Mouse (Mus musculus): ENCODE data around the gene Nbeal2. TPM values are rescaled to one million over a fixed set of nuclear protein-coding genes. Genes with fewer than 3 reads are reported as not detected.
A peak's percentile ranks its signal among the peaks of the same experiment; 100 is the strongest.
"Not testable (repeated sequence)": the region's sequence is repeated elsewhere in the genome, so short reads cannot be mapped to it uniquely, and the experiment has no call there.

The Nbeal2 gene
- 7.9 and 10.1 TPM in 2 replicates for total RNA-seq (2021)
- long read RNA-seq, partial matches to known transcripts, result 1 of 2 reads
- long read RNA-seq, other reads (novel, unspliced or antisense), result 1 of 2 reads

- DNase-seq, result peak; percentile 93
These were observed at the start of gene Nbeal2 for GRCm38 (mm10) chr9:110653655-110654461. TSS of gene Nbeal2 (minus strand) at chr9:110654161.

DNA sequence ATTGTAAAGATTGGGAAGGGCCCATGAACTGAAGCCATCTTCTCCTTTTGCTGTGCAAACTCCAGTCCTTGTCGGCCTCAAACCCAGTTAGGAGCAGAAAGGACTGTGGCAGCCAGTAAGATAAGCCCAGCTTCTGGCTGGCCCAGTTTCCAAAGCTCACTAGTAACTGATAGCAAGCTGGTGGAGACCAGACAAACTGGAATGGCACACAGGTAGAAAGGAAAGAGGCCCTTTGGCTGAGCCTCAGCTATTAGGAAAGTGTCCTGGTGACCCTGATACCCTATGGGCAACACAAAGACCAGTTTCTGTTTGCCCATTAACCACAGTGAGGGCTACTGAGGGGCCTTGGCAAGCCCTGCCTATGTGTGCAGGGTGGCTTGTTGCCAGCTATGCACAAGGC, 48.9 kb upstream of the Nbeal2 start:
- DNase-seq, result no peak

GRCm38 (mm10) chr9:110701114-110702032, 47.4 kb upstream of the Nbeal2 start:
- no peak for DNase-seq

DNA sequence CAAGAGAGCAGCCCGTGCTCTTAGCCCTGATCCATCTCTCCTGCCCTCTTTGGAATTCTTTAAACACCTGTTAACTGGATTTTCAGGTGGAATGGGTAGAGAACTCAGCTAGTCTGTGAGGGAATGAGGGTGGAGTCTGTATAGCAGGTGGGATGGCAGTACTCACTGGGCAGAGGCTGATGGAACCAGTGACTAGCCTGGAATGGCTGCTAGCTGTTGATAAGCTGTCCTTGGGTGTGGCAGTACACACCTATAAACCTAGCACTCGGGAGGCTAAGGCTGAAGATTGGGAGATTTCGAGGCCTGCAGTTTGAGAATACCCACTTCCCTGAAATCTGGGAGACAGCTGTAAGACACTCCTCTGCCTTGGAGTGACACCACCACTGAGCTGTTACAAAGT, 45.6 kb upstream of the Nbeal2 start:
- no peak for DNase-seq

DNA sequence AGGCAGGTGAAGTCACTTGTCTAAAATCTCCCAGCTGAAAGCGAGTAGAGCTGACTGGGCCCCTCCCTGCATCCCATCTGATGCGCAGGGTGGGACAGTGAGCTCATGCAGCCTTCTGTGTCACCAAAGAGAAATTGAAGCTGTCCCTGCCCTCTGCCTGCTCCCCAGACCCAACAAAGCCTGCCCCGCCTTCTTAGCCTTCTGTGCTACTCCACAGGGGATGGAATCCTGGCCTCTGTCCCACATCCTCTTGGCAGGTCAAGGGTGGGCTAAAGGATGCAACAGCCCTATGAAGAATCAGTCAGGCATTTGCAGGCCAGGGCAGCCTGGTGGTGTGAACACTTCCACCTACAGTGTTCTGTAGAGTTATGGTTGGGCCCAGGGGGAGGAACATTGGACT, 43.5 kb upstream of the Nbeal2 start:
- no peak for DNase-seq

DNA sequence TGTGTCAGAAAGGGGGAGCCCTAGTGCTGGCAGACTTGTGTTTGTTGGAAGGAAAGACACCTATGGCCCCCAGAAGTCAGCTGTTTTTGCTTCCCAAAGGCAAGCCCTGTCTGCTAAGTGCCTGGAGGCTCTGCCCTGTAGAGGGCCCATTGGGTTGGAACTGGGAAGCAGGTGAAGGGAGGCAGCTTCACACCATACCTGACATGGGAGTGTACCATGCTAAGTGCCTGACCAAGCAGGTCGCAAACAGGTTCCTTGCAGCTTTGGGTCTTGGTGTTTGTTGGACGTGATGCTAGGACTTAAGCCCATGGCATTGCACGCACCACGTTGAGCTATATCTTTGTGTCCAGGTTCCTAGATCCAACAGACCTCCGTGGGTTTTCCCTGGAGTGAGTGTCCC, 42.5 kb upstream of the Nbeal2 start:
- DNase-seq, result no peak

DNA sequence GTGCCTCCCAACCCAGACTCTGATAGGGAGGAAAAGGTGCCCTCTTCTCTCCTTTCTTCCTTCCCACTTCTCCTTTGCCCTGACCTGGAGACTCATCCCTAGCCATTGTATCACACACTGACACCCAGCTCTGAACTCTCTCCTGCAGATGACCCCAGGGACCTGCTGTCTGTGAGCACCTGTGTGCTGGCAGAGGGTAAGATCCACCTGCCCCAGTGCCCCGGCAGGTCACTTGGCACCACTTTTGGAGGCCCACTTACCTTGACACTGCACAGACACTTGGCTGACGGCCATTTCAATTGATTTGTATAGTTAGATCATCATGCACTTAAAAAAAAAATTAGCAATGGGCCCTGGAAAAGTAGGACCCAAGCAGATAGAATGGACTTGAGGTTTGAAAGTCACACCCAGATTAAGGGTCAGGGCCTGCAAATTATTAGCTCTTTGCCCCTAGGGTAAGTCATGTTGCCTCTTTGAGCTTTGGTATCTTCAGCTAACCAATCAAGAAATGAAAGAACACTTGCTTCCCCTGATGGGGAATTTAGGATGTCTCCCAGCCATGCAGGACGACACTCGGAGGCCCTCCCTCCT, 41.3 kb upstream of the Nbeal2 start:
- DNase-seq, result no peak

DNA sequence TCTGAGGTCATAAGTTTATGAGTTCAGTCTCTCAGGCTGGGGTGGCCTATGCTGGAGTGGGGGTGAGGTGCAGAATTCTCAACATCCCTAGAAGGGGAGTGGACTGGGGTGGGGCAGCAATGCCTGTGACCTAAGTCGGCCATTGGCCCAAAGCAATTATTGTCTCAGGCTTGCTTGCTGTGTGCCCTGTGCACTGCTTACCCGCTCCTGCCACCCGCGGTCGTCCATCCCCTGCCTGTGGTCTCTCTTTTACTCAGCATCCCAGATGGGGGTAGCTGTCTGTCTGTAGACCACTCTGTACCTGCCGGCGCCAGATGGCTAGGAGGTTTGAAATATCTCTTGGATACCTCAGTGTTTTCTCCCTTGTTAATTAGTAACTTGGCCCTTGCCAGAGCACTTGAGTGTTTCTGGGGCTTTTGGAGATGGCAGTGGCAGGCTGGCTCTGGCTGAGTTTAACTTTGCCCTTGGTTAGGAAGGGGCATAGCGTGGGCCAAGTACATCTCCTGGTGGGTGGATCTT, 35.4 kb upstream of the Nbeal2 start:
- no peak for DNase-seq

DNA sequence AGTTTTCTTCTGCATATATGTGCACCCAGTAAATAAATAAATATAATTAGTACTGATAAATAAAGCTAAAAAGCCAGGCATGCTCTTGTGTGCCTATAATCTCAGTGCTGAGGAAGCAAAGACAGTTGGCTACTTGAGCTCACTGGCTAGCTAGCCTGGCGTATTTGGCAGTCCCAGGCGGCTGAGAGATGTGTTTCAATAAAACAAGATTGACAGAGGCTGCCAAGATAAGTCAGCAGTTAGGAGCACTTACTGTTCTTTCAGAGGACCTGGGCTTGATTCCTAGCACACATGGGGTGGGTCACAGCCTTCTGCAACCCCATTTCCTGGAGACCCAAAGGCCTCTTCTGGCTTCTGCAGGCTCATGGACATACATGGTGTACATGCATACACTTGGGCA, 33.9 kb upstream of the Nbeal2 start:
- no peak for DNase-seq

DNA sequence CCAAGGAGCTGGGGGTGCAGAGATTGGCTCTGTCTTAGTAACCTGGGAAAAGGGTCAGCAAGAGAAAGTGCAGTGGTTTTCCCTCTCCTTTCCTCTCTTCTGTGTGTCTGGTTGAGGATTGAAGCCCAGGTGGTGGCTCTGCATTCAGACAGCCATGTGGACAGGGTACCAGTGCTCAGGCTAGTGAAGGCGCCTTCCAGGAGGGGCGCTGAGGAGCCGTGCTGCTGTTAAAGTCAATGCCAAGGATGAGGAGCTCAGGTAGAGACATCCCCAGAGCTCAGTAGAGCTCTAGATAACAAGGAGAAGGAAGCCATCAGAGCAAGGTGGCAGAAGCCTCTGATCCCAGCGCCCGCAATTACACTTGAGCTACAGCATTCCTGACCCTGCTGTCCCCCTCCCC, 33.1 kb upstream of the Nbeal2 start:
- DNase-seq, result no peak

GRCm38 (mm10) chr9:110686472-110686871, 32.5 kb upstream of the Nbeal2 start:
- DNase-seq, result no peak

- peak; percentile 47 for DNase-seq
These were observed 31.6 kb upstream of the Nbeal2 start for GRCm38 (mm10) chr9:110685591-110685990.

DNA sequence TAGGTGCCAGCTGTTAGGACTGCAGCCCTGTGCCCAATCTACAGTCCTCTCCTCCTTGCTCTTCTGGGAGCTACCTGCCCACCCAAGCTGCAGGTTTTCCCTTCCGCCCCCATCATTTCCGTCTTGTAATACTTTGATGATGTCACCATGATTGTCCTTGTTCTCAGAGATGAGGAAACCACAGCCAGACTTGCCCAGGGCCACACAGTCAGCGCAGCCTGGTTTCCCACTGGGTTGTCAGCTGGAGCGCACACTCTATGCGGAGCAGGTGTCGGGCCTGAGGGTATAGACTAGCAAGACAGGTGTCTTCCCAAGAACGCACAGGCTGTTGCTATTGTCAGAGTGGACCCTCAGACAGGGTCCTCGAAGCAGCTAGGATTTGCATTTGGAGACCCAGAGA, 31.2 kb upstream of the Nbeal2 start:
- peak; percentile 61 for DNase-seq

DNA sequence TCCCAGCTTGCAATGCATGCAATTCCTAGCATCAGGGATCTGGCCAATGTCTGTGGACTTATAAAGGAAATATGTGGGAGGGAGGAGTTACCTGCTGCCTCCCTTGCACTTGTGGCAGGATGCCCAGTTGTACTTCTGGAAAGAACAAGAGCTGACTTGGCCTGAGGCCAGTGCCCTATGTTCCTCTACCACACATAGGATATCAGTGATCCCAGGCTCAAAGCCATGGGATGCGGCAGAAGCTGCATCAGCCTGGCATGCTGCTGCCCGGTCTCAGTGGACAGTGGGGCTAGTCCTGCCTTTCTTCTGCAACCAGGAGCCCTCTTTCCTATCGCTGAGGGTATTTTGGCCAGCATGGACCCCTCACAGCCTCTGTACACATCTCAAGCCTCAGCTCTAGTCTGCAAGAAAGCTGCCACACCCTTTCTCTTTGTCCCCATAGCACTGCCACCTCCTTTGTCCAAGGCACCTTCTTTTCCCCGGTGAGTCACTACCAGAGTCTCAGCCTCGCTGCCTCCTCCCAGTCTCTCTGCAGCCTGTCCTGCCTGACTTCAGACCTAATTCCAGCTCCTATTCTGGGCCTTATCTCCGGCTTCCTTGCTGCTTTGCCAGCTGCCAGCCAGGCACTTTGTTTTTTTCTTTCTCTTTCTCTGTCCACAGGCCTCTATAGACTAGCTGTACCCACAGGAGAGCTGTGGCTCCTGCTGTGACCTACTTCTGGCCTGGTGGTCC, 30.3 kb upstream of the Nbeal2 start:
- peak; percentile 62 for DNase-seq

DNA sequence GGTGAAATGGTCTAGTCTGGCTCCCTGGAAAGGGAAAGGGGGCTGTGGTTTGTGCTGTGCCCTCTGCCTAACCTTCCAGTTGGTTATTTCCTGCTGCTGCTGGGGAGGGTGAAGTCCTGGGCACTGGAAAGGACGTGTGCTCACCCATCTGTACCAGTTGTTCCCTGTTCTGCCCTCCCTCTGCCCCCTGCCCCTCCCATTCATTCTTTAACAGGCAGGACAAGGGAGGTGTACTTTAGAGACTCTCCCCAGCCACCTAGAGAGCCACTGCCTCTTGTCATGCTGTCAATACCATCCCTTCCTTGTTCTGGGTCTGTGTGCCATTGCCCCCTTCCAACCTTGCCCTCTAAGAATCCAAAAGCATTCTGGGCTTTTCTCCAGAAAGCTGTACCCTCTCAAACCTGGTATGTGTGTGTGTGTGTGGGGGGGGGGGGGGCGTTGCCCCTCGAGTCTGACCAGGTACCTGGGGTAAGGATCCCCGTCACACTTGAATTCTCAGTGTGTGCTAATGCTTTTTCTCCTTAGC, 29.7 kb upstream of the Nbeal2 start:
- no peak for DNase-seq

DNA sequence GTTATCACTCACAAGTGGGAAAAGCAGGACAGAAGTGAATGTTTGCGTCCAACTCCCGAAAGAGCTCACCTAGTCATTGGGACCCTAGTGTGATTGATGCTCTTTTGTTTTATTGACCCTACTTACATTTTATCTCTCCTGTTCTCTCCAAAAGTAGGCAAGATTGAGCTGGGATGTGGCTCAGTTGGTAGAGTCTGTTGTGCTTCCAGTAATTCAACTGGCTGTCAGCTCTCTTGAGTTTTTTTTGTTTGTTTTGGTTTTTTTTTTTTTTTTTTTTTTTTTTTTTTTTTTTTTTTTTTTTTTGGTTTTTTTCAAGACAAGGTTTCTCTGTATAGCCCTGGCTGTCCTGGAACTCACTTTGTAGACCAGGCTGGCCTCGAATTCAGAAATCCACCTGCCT, 28.7 kb upstream of the Nbeal2 start:
- DNase-seq, result not testable (repeated sequence)

- DNase-seq, result peak; percentile 49
These were observed 28.3 kb upstream of the Nbeal2 start for GRCm38 (mm10) chr9:110682255-110682654.

DNA sequence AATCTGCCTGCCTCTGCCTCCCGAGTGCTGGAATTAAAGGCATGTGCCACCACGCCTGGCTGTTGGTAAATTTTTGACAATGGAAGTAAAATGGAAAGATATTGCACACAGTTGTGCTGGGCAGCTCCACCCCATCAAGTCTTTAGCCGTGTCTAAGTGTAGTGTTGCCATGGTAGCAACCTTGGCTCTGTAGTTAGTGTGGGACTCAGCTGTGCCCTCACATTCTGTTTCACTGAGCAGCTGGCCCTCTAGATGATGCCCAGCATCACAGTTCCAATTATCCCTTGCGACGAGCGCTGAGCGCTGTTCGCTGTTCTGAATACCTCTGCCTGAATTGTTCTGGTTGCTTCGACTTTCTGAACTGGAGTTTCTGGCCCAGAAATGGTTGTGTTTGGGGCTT, 27.9 kb upstream of the Nbeal2 start:
- DNase-seq, result peak; percentile 36

DNA sequence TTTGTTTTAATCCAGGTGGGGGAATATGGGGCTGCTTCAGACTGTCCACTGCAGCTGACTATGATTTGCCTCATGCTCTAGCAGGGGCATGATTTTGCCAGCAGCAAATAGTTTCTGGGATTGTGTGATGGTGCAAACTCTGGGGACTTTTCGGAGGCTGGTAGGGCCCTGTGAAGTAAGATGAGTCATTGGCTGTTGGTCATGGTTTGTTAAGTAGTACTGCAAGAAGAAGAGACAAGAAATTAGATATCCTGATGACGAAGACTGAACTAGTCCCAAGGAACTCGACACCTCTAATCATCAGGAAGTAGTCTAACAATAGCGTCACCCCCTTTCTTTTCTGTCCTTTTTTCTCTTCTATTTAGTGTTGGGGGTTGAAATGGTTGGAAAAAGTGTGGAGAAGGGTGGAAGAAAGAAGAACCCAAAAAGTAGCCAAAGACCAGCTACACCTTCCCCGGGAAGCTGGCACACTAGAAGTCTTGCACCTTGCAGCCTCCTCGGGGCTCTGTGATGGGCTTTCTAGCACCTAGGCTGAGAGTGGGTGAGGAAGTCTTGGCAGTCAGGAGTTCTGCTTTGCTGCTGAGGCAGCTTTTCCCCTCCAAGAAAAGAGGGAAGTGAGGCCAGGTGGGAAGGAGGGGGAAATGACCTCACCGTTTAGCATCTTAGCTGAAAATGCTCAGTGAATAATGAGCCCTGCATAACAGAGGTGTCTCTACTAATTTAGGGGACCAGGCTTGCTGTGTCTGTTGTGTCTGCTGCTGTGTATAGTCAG, 27.0 kb upstream of the Nbeal2 start:
- DNase-seq, result no peak

DNA sequence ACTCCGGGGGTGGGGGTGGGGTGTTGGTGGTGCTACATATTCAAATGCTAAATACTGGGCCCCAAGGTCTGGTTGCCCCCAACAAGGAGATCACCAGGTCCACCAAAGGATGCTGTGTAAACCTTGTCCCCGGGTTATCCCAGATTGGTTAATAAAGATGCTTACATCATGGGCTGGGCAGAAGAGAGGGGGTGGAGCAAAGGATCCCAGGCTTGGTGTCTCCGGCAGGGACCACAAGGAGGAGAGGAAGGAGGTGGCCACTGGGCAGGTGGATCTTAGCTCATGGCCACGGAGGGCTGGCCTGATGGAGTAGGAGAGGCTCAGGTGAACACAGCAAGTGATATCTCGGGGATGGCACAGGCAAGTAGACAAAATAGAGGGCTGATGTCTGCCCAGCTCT, 24.9 kb upstream of the Nbeal2 start:
- no peak for DNase-seq

GRCm38 (mm10) chr9:110676492-110676911, 22.5 kb upstream of the Nbeal2 start:
- no peak for DNase-seq

Data from adrenal gland, postnatal 25 days (tissue).